Mouse (Mus musculus) lung, postnatal 0 days (tissue): ENCODE results near the gene Alk.

Experiments used
- CTCF ChIP-seq: IDR thresholded peaks from 2 replicates; pipeline ENCODE4 v1.5.1; 2016; ENCODE audit warnings: antibody characterized with exemption, mild to moderate bottlenecking
- EP300 ChIP-seq: IDR thresholded peaks from 2 replicates; pipeline ENCODE4 v1.6.1; 2016; ENCODE audit warnings: antibody characterized with exemption, mild to moderate bottlenecking, control low read depth

DNA sequence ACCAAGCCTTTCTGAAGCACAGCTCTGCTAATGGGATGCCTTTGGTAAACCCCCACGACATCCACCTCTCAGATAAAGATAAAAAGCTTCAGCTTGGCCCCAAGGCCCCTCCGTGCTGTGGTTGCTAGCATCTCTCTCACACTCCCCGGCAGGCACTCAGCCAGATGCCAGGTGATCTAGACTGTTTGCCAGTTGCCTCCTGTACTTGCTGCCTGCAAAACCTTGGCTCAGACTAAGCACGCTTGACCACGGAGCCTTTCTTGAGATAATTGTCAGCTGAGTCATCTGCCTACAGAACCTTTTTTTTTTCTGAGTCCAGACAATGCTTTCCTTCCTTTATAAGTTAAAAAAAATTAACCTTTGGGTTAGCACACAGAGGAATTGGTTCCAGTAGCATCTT is 486.1 kb downstream of the Alk start:
- TF ChIP-seq CTCF (no peak), EP300 (no peak)
